Comparison of ENCODE assay signal across 16 mouse cellular contexts in genomic region chr9:81136366-81136765, GRCm38 (mm10).
"Had no signal": no experiment of that assay in that cellular context is flagged by ENCODE, and none has a peak within 500 bp of the region (broad histone marks: within the 10 kb centered on the region; RNA-seq: fewer than 3 reads in every experiment).

No protein-coding gene starts in this region.

- ATAC-seq: midbrain, embryonic 15.5 days had no signal

- H3K4me3 ChIP-seq: kidney, embryonic 15.5 days; left cerebral cortex, adult 2 months; limb, embryonic 15.5 days; liver, embryonic 13.5 days; megakaryocyte, embryonic 14.5 days; midbrain, embryonic 15.5 days; neural tube, embryonic 12.5 days had no signal

- H3K9ac ChIP-seq: kidney, embryonic 15.5 days; limb, embryonic 15.5 days; liver, embryonic 13.5 days; midbrain, embryonic 15.5 days; neural tube, embryonic 12.5 days had no signal

- H3K36me3 ChIP-seq: kidney, embryonic 15.5 days; limb, embryonic 15.5 days; liver, embryonic 13.5 days; midbrain, embryonic 15.5 days; neural tube, embryonic 12.5 days had no signal

- H3K27ac ChIP-seq: kidney, embryonic 15.5 days; left cerebral cortex, adult 2 months; limb, embryonic 15.5 days; liver, embryonic 13.5 days; midbrain, embryonic 15.5 days; neural tube, embryonic 12.5 days had no signal

- H3K4me2 ChIP-seq: kidney, embryonic 15.5 days; limb, embryonic 15.5 days; liver, embryonic 13.5 days; midbrain, embryonic 11.5 days; midbrain, embryonic 15.5 days; neural tube, embryonic 12.5 days had no signal

- H3K27me3 ChIP-seq: kidney, embryonic 15.5 days; limb, embryonic 15.5 days; liver, embryonic 13.5 days; megakaryocyte, embryonic 14.5 days; midbrain, embryonic 15.5 days; neural tube, embryonic 12.5 days had no signal

- H3K9me3 ChIP-seq: kidney, embryonic 15.5 days; limb, embryonic 15.5 days; liver, embryonic 13.5 days; midbrain, embryonic 15.5 days; neural tube, embryonic 12.5 days had no signal

- DNase-seq: kidney, adult 18-20 months; kidney, postnatal 25 days; liver, embryonic 13.5 days; lung, adult 18-20 months; lung, postnatal 4 days; right cerebral cortex, postnatal 4 days; spleen, adult 18-20 months; thymus, adult 18-20 months; thymus, postnatal 25 days had no signal

- H3K4me1 ChIP-seq: kidney, embryonic 15.5 days; limb, embryonic 15.5 days; liver, embryonic 13.5 days; megakaryocyte, embryonic 14.5 days; midbrain, embryonic 15.5 days; neural tube, embryonic 12.5 days had no signal
